Mouse (Mus musculus): ENCODE measurements around the gene A530032D15Rik. TPM values are rescaled to one million over a fixed set of nuclear protein-coding genes. Genes with fewer than 3 reads are reported as not detected.
"Not testable (repeated sequence)": the region's sequence is repeated elsewhere in the genome, so short reads cannot be mapped to it uniquely, and the experiment has no call there.

A530032D15Rik gene
- polyA plus RNA-seq, 1 experiment from 2014 or later = not detected

GRCm38 (mm10) chr1:85106013-85106412, 3.6 kb downstream of the A530032D15Rik start:
- not testable (repeated sequence) for H3K4me3 ChIP-seq; H3K27ac ChIP-seq; H3K9ac ChIP-seq; H3K4me1 ChIP-seq; H3K9me3 ChIP-seq; H3K36me3 ChIP-seq; H3K27me3 ChIP-seq; ATAC-seq (ENCODE audit: insufficient number of reproducible peaks, insufficient read depth, low FRiP score, low TSS enrichment); H3K4me2 ChIP-seq (replicated peaks)
- WGBS = 64% methylated on average over 5 of the region's 6 CpGs

DNA sequence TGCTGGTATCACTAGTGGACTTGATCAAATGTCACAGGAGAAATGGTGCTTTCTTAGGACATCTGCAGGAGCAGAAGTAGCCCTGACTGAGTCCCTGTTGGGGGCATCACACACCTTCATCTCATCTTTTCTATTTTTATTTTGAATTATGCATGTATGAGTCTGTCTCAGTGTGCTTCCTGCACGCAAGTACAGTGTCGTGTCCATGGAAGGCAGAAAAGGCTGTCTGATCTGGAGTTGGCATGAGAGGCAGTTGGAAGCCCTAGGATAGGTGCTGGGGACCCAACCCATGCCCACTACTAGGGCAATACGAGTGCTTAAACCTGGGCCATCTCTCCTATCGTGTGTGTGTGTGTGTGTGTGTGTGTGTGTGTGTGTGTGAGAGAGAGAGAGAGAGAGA, 4.3 kb downstream of the A530032D15Rik start:
- H3K4me3 ChIP-seq; H3K36me3 ChIP-seq; ATAC-seq (ENCODE audit: insufficient number of reproducible peaks, insufficient read depth, low FRiP score, low TSS enrichment); H3K27ac ChIP-seq; H3K9me3 ChIP-seq; H3K9ac ChIP-seq; H3K4me1 ChIP-seq; H3K27me3 ChIP-seq; H3K4me2 ChIP-seq (replicated peaks): not testable (repeated sequence)
- 82% methylated on average over 4 of the region's 4 CpGs for WGBS

DNA sequence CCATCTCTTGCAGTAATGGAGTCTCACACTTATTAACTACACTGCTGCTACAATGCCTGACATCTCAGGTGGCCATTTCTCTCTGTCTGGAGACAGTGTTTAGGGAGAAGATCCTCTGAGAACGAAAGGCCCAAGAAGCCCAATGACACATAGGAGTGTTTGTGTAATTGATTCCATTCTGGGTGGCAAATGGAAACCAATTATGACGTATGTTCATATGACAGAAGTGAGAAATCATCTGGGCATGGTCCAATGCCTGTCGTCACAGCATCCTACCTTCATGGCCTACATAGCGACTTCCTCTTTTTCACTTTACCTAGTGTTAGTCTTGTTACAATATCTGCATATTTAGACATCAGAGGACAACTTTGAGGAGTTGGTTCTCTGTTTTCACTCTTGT, 7.9 kb downstream of the A530032D15Rik start:
- H3K9ac ChIP-seq; H3K4me2 ChIP-seq (replicated peaks); H3K4me1 ChIP-seq; H3K9me3 ChIP-seq; ATAC-seq (ENCODE audit: insufficient number of reproducible peaks, insufficient read depth, low FRiP score, low TSS enrichment); H3K36me3 ChIP-seq; H3K27ac ChIP-seq; H3K4me3 ChIP-seq; H3K27me3 ChIP-seq: not testable (repeated sequence)
- 88% methylated on average over 4 of the region's 4 CpGs for WGBS

- 60% methylated on average over 1 of the region's 1 CpGs for WGBS
- not testable (repeated sequence) for H3K27me3 ChIP-seq; H3K27ac ChIP-seq; H3K4me1 ChIP-seq; ATAC-seq (ENCODE audit: insufficient number of reproducible peaks, insufficient read depth, low FRiP score, low TSS enrichment); H3K9ac ChIP-seq; H3K4me3 ChIP-seq; H3K4me2 ChIP-seq (replicated peaks); H3K36me3 ChIP-seq; H3K9me3 ChIP-seq
These were observed 9.8 kb downstream of the A530032D15Rik start, which contains the start of gene Gm10553 for GRCm38 (mm10) chr1:85099864-85100263. Gene Gm10553, plus strand, starts transcription at chr1:85100164.

GRCm38 (mm10) chr1:85099081-85099480, 10.6 kb downstream of the A530032D15Rik start:
- not testable (repeated sequence) for ATAC-seq (ENCODE audit: insufficient number of reproducible peaks, insufficient read depth, low FRiP score, low TSS enrichment); H3K36me3 ChIP-seq; H3K9me3 ChIP-seq; H3K27me3 ChIP-seq; H3K27ac ChIP-seq; H3K4me2 ChIP-seq (replicated peaks); H3K9ac ChIP-seq; H3K4me1 ChIP-seq; H3K4me3 ChIP-seq
- WGBS = 80% methylated on average over 6 of the region's 7 CpGs

DNA sequence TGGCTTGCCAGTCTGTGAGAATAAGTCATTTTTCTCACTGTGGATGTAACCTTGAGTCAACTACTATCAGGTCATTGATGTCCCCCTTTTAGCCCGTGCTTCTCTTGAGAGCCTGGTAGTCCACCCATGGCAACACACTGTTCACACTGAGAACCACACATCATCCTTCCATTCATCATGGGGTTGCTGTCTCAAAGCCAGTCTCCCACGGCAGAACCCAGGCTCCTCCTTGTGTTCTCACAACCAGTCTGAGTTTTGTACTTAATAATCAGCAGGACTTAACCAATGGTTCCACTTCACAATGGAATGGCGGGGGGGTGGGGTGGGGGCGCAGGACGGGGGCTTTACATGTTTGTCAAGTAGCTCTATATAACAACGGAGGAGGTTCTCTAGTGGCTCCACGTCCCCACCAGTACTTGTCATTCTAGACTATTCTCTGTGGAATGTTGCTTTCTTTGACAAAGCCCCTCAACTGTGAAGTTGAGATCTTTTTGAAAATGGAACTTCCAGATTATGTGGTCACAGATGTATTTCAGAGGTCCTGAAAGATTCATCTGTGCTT, 16.6 kb downstream of the A530032D15Rik start:
- WGBS = 77% methylated on average over 6 of the region's 7 CpGs
- not testable (repeated sequence) for ATAC-seq (ENCODE audit: insufficient number of reproducible peaks, insufficient read depth, low FRiP score, low TSS enrichment); H3K4me1 ChIP-seq; H3K27ac ChIP-seq; H3K36me3 ChIP-seq; H3K27me3 ChIP-seq; H3K4me3 ChIP-seq; H3K9me3 ChIP-seq; H3K4me2 ChIP-seq (replicated peaks); H3K9ac ChIP-seq

DNA sequence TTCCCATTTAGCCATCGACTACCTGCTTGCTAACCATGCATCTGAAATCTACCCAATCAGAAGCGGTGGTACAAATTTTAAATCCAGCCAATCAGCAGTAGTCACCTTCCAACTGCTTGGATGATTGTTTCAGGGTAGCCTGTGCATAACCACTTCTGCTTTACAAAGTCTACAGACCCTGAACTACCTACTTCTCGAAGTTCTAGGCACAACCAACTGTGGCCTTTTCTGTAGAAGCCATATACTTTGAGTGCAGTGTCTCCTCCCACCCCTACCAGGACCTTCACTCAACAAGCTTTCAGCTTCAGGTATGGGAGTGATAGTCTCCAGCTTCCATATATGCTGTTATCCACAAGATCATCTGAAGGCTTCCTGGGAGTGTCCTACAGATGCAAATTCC, 17.5 kb downstream of the A530032D15Rik start:
- ATAC-seq (ENCODE audit: insufficient number of reproducible peaks, insufficient read depth, low FRiP score, low TSS enrichment); H3K27me3 ChIP-seq; H3K4me3 ChIP-seq; H3K4me2 ChIP-seq (replicated peaks); H3K9ac ChIP-seq; H3K9me3 ChIP-seq; H3K36me3 ChIP-seq; H3K27ac ChIP-seq; H3K4me1 ChIP-seq: not testable (repeated sequence)
- 39% methylated on average over 1 of the region's 3 CpGs for WGBS

- H3K27me3 ChIP-seq; H3K4me3 ChIP-seq; H3K36me3 ChIP-seq; ATAC-seq (ENCODE audit: insufficient number of reproducible peaks, insufficient read depth, low FRiP score, low TSS enrichment); H3K9ac ChIP-seq; H3K4me1 ChIP-seq; H3K27ac ChIP-seq; H3K9me3 ChIP-seq; H3K4me2 ChIP-seq (replicated peaks): not testable (repeated sequence)
- WGBS = 59% methylated on average over 1 of the region's 1 CpGs
These were observed 23.4 kb downstream of the A530032D15Rik start for GRCm38 (mm10) chr1:85086211-85086610.

DNA sequence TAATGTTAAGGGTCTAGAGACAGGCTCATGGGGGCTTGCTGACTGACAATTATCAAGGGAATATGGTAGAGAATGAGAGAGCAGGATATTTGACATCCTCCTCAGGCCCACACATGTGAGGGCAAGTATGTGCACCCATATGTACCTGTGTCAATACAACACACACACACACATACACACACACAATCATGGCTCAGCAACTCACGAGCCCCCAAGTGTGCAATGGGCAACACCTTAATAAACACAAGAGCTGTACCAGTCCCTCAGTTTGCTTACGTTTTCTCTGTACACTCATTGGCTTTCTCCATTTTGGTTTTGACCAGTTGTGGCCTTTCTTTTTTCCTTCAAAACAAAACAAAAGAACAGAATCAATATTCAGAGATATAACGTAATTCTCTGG, 24.9 kb downstream of the A530032D15Rik start:
- H3K4me2 ChIP-seq (replicated peaks); H3K27me3 ChIP-seq; H3K36me3 ChIP-seq; H3K9me3 ChIP-seq; H3K9ac ChIP-seq; H3K4me3 ChIP-seq; H3K27ac ChIP-seq; ATAC-seq (ENCODE audit: insufficient number of reproducible peaks, insufficient read depth, low FRiP score, low TSS enrichment); H3K4me1 ChIP-seq: not testable (repeated sequence)
- 66% methylated on average over 3 of the region's 3 CpGs for WGBS

GRCm38 (mm10) chr1:85073099-85073498, 36.6 kb downstream of the A530032D15Rik start:
- WGBS = 60% methylated on average over 3 of the region's 3 CpGs
- not testable (repeated sequence) for H3K4me1 ChIP-seq; H3K27me3 ChIP-seq; H3K36me3 ChIP-seq; ATAC-seq (ENCODE audit: insufficient number of reproducible peaks, insufficient read depth, low FRiP score, low TSS enrichment); H3K9me3 ChIP-seq; H3K4me2 ChIP-seq (replicated peaks); H3K4me3 ChIP-seq; H3K27ac ChIP-seq; H3K9ac ChIP-seq

DNA sequence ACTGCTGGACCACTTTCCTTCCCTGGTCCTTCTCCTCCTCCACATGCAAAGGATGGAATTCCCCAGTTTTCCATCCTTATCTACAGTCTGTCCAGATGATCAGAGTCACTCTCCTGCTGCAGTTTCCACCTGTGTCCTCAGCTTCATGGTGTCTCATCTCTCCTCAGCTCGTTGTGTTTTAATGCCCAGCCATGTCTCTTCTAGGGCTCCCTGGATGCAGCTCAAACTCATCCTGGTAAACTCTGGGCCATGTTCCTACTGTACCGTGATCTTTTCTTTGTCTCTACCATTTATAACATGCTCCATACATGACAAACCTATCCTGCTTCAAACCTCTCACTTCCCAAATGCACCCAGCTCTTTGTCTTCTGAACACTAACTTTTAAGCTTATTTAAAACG, 38.0 kb downstream of the A530032D15Rik start:
- 54% methylated on average over 3 of the region's 3 CpGs for WGBS
- not testable (repeated sequence) for H3K9me3 ChIP-seq; ATAC-seq (ENCODE audit: insufficient number of reproducible peaks, insufficient read depth, low FRiP score, low TSS enrichment); H3K27ac ChIP-seq; H3K9ac ChIP-seq; H3K27me3 ChIP-seq; H3K4me2 ChIP-seq (replicated peaks); H3K4me3 ChIP-seq; H3K4me1 ChIP-seq; H3K36me3 ChIP-seq

DNA sequence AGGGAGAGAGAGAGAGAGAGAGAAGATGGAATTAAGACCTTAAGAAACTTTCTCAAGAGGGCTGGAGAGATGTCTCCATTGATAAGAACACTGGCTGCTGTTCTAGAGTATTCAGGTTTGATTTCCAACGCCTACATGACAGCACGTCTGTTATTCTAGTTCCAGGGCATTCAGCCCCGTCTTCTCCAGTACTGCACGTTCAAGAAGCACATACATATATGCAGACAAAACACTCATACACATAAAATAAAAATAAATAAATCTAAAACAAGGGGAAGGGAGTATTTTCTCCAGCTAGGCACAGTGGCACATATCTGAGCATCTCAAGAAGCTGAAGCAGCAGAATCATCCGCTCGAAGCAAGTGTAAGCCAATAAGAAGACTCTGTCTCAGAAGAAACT, 73.9 kb downstream of the A530032D15Rik start:
- H3K9ac ChIP-seq; H3K4me3 ChIP-seq; H3K4me2 ChIP-seq (replicated peaks); H3K4me1 ChIP-seq; H3K36me3 ChIP-seq; H3K27ac ChIP-seq; ATAC-seq (ENCODE audit: insufficient number of reproducible peaks, insufficient read depth, low FRiP score, low TSS enrichment); H3K27me3 ChIP-seq; H3K9me3 ChIP-seq: not testable (repeated sequence)
- WGBS = 76% methylated on average over 6 of the region's 6 CpGs

DNA sequence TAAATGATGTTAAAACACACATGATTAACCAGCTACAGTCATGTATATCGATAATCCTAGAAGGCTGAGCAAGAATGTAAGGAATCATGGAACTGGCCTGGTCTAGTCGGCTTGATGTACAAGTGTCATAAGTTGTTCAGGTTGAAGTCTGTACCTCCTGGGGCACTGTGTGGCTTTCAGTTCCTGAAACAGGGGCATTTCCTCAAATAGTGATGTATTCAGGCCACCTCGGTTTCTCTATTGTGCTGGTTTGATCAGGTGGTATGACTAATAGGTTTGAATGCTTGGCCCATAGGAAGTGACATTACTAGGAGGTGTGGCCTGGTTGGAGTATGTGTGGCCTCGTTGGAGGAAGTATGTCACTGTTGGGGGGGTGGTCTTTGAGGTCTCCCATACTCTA, 75.3 kb downstream of the A530032D15Rik start:
- H3K4me3 ChIP-seq; H3K9me3 ChIP-seq; H3K9ac ChIP-seq; H3K4me1 ChIP-seq; H3K27me3 ChIP-seq; ATAC-seq (ENCODE audit: insufficient number of reproducible peaks, insufficient read depth, low FRiP score, low TSS enrichment); H3K36me3 ChIP-seq; H3K4me2 ChIP-seq (replicated peaks); H3K27ac ChIP-seq: not testable (repeated sequence)
- 82% methylated on average over 3 of the region's 4 CpGs for WGBS
